Mouse (Mus musculus): ENCODE data around the gene Gm382.

The Gm382 gene

GRCm38 (mm10) chrX:127039672-127040071 lies at the start of gene Gm382:
TSS of gene Gm382 (plus strand) at chrX:127039972.
- DNase-seq (ENCODE audit: low read depth, low spot score), result no peak

GRCm38 (mm10) chrX:127070179-127070578 lies 30.4 kb downstream of the Gm382 start:
- no peak for DNase-seq (ENCODE audit: low read depth, low spot score)

- no peak for DNase-seq (ENCODE audit: low read depth, low spot score)
Observed at GRCm38 (mm10) chrX:127091282-127091681, 51.5 kb downstream of the Gm382 start.

- no peak for DNase-seq (ENCODE audit: low read depth, low spot score)
Observed at GRCm38 (mm10) chrX:127093036-127093435, 53.3 kb downstream of the Gm382 start.

GRCm38 (mm10) chrX:127093961-127094360 lies 54.2 kb downstream of the Gm382 start:
- no peak for DNase-seq (ENCODE audit: low read depth, low spot score)

GRCm38 (mm10) chrX:127104341-127104740 lies 64.6 kb downstream of the Gm382 start:
- no peak for DNase-seq (ENCODE audit: low read depth, low spot score)
